Mouse (Mus musculus) kidney, postnatal 36 days (tissue): ENCODE results near the gene Scd2.
"Not testable (repeated sequence)": the region's sequence is repeated elsewhere in the genome, so short reads cannot be mapped to it uniquely, and the experiment has no call there.

ENCODE experiments used
- DNase-seq, 2 experiments: peaks; one replicate each; pipeline ENCODE4 v3.0.0; 2021 to 2022; ENCODE audit warnings: mixed read lengths in 2 of 2

The Scd2 gene

DNA sequence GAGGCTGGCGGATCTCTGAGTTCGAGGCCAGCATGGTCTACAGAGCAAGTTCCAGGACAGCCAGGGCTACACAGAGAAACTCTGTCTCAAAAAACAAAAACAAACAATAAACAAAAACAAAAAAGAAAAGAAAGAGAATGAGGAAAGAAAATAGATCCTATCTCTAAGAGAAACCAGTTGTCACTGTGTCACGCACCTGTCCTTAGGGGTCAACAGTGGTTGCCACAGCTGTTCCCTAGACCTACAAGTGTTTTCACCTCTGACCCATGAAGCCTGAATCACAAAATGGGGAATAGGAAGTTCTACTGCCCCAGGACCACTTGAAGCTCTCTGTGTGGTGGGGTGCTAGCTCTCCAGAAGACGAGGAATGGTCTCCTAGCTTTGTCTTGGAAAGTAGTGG lies 19.0 kb upstream of the Scd2 start:
- DNase-seq, result no peak

DNA sequence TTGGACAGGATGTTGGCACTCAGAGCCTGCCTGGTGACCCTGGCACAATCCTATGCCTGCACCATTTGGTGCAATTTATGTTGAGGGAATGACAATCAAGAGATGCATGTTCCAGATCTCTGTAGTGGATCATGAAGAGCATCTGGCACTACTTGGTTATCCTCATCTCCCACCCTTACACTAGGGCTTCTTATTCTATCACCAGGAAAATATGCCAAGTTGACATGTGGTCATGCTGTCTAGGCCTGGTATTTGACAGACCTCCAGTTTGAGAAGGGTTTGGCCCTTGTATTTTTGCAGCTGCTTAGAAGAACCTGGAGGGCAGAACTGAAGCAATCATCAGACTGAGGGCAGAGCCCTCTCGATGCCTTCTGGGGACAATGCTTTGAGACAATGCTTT lies 18.1 kb upstream of the Scd2 start:
- no peak for DNase-seq

DNA sequence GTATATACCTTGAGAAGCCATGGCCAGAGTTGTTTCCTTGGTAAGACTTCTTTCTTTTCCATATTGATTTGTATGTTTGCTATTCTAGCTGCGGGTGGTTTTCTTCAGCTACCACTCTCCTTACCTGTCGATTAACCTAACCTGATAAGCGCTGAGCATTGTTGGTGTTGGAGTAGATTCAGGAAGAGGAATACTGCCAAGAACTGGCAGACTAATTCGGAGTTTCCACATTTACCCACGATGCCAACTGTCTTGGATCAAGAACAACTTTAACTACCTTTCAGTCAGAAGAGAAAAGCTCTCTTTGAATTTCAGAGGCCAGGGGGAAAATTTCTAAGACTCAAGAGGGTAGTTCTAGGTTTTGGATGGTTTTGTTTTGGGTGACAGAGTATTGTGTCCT lies 16.6 kb upstream of the Scd2 start:
- no peak for DNase-seq

DNA sequence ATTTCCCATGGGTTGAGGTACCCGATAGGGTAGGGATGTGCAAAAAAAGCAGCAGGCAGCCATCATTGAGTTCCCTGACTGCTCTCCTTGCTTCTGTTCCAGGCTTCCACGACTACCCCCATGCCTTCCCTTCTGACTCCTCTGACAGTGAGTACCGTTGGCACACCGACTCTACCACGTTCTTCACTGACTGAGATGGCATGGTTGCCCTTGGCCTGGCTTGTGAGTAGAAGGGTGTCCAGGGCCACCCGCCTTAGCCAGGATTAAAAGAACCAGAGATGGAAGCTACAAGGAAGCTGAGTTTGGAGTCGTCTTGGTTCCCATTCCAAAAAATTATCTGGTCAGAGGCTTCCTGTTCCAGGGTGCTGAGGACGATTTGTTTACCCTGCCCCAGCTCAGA lies 15.5 kb upstream of the Scd2 start:
- DNase-seq, result no peak

DNA sequence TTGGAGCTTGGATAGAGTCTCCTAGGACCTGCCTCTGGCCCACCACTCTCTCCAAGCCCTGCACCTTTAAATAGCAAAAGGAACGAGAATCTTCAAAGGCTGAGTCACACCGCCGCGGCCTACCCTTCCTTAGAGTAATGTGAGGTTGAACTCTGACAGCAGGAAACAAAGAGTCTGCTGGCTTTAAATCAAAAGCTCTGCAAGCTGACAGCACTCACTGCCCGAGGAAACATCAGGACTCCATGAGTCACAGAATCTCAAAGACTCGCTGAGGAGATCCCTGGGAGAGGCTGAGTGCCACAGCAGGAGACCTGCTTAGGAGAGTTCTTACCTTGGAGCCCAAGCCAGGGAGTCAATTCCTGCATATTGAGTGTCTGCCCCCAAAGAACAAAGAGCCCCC lies 12.7 kb upstream of the Scd2 start:
- peak; percentile 58 to 67 for DNase-seq

DNA sequence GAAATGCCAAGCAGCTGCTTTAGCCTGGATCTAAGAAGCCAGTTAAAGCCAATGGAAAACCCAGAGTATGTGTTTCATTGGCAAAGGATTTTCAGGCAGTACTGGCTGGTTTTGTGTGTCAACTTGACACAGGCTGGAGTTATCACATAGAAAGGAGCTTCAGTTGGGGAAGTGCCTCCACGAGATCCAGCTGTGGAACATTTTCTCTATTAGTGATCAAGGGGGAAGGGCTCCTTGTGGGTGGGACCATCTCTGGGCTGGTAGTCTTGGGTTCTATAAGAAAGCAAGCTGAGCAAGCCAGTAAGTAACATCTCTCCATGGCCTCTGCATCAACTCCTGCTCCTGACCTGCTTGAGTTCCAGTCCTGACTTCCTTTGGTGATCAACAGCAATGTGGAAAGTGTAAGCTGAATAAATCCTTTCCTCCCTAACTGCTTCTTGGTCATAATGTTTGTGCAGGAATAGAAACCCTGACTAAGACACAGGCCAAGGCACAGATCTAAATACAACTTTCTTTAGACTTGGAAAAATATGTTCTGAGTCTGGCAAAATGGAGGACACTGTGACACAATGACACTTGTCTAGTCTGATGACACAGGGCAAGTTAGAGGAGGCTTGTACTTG lies 11.5 kb upstream of the Scd2 start:
- not testable (repeated sequence) for DNase-seq

DNA sequence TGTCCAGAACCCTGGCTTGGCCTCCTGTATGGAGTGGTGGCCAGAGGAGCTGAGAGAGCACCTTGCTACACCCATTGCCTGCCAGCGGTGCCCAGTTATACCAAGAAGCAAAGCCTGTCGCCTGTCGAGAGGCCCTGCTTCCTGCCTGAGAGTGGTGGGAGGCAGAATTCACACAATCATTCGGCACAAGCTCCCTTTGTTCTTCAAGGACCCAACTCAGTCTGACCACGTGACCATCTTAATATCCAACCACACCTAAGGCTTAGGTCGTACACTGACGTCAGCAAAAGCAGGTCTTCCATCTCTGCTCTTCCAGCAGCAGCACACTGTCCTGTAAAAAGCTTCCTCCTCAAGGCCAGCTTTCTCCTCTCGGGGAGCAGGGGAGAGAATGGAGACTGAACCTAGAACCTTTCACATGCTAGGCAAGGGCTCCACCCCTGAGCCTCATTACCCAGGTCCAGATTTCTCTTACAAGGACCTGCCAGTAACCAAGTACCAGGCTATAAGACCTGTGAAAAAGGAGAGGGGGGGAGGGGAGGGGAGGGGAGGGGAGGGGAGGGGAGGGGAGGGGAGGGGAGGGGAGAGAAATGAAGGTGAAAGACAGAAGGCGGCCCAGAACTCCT lies 10.8 kb upstream of the Scd2 start:
- no peak for DNase-seq

DNA sequence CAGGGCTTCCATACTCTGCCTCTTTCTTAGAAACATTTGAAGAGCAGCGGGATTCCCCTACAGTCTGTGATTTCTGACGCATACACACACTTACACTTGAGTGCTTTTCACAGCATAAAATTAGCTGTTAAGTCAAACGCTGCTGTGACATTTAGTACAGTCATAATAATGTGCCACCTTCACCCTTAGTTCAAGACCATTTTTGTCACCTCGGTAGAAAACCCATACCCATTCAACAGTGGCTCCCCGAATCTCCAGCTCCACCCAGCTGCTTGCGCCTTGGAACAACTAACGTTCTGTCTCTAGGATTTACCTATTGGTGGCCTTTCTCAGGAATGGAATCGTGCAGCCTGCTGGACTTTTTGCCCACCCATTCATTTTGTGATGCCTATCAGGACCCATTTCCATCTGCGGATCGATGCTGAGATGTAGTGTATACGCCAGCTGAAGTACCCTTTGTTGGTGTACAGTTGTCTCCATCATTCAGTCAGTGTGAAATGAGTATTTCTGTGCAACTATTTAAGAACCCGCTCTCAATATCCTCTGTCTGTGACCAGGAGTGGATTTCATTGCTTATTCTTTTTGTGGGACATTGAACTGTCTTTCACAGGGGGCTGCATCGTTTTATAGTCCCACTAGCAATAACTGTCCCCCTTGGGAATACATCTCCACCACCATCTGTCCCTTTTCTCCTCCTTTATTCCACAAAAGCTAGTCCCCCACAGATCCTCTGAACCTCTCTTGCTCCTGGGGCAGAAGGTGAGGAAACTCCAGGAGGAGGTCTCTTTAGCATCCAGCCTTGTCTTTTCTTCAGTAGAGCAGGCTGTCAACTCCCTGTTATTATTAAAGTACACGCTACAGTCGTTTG lies 10.1 kb upstream of the Scd2 start:
- no peak for DNase-seq

DNA sequence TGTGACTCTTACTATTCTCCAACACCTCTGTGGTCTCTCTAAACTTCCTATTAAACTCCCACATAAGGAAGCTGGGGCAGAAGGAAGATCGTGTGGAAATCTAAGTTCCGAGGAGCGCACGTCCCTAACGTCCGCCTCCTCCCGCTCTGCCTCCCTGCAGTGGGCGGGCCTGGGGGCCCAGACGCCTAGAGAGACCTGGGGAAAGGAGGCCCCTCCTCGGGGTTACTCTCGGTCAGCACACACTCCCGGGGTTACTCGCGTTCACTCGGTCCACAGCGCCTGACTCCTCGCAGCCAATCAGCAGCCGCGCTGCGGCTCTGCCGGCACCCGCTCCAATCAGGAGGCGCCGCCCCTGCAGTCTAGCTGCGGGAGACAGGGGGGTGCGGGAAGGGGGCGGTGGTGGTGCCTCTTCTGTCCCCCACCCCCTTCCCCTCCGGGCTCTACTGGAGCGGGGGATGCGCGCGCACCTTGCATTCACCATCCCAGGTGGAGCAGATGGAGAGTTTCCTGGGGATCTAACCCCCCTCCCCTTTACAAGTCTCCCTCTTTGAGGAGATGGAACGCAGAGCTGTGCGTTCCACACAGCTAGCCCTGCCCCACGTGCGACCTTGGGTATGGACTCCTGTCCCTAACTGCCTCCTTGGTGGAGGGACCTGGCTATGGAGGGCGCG lies 9.3 kb upstream of the Scd2 start:
- peak; percentile 91 for DNase-seq

DNA sequence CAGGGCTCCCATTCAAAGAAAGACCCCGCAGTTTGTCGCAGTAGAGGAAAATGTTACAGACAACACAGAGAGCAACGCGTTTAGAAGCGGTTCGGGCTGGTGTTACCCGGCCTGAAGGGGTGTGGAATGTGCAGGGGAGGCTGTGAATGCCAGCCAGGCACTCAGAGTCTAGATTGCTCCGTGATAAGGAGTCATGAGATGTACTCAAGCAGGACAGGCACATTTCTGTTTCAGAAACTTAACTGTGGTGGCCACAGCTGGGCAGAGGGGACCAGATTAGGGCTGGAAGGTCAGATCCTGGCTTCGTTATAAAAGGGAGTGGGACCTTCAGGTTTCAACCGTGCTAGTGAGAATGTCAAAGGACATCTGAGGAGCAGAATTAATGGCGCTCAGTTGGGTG lies 8.8 kb upstream of the Scd2 start:
- DNase-seq, result peak; percentile 59 to 69

DNA sequence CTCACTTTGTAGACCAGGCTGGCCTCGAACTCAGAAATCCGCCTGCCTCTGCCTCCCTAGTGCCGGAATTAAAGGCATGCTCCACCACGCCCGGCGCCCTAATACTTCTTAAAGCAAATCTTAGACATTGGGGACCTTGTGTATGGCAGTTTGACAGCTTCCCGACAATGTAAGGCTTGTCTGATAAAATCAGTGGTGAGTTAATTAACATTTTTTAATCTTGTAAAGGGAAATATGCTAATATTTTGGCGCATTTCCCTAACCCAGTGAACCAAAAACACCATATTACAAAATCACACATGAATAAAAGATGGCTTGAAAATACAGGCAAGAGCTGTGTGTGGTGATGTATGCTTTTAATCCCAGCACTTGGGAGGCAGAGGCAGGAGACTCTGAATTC lies 7.9 kb upstream of the Scd2 start:
- DNase-seq, result no peak

DNA sequence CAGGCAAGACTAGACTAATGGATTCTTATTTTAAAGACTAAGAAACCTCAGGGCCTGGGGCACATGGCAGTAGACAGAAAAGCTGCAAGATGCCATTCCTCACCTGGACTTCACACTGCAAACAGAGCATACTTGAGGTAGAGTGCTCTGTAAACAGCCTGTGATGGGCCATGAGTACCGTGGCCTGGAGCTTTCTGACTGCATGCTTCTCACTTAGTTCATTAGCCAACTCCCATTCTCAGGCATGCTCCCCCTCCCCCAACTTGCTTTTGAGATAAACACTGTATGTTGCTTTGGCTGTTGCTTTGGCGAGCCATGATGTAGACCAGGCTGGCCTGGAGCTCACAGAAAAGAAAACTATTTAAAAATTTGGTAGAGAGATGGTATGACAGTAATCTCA lies 7.4 kb upstream of the Scd2 start:
- no peak for DNase-seq

DNA sequence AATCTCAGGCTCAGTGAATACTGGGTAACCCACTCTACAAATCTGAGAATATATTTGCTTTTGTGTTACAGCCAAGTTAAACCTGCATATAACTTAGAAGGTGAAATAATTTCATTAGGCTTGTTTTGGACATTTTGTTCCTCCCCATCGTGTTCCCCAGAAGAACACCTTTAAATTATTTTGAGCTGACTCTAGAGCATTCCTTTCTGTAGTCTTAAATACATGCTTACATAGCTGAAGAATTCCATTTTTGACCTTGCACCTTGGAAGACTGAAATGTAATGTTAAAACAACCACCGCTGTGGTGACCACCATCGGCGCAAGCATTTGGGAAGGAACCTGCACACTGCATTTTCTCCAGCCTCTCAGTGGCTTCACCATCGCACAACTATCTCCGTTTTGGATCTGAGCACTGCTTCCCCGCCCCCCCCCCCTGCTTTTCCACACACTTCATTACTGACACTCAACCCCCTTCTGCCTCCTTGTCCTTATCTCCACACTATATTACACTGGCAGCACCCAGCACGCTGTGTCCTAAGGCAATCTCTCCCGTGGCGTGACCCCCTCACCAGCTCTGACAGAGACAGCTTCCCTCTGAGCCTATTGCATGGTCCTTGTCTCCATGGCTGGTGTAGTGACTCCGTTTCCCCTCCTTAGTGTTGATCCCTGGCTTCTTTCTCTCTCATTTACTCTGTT lies 5.9 kb upstream of the Scd2 start:
- no peak for DNase-seq

DNA sequence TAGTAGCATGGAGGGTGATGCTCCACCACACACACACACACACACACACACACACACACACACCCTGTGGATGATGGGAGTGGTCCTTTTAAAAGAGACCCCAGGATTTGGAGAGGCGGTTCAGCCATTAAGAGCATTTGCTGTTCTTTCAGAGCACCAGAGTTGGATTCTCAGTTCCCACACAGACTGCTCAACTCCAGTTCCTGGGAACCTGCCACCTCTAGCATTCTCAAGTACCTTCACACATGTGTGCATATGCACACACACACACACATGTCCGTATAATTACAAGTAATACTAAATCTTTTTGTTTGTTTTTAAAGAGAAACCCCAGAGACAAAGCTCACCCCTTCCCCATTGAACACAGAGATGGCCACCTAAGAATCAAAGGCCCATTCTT lies 1.4 kb upstream of the Scd2 start:
- DNase-seq, result no peak

DNA sequence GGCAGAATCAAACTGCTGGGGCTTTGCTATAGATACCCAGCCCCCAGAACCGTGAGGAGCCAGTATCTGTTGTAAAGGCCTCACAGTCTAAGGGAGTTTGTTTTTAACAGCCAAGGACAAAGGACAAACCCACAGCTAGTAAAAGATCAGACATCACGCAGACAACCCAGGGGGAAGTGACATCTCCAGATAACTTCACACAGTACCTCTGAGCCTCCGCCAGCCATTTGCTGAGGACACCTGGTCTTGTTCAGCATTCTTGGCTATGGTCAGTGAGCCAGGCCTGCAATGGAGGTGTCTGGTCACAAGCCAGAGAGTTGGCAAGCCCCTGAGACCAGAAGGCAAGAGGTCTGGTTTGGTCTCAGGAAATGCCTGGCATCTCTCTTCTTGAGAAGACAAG lies 991 bp upstream of the Scd2 start:
- peak in 1 of 2 experiments; percentile 20 for DNase-seq

DNA sequence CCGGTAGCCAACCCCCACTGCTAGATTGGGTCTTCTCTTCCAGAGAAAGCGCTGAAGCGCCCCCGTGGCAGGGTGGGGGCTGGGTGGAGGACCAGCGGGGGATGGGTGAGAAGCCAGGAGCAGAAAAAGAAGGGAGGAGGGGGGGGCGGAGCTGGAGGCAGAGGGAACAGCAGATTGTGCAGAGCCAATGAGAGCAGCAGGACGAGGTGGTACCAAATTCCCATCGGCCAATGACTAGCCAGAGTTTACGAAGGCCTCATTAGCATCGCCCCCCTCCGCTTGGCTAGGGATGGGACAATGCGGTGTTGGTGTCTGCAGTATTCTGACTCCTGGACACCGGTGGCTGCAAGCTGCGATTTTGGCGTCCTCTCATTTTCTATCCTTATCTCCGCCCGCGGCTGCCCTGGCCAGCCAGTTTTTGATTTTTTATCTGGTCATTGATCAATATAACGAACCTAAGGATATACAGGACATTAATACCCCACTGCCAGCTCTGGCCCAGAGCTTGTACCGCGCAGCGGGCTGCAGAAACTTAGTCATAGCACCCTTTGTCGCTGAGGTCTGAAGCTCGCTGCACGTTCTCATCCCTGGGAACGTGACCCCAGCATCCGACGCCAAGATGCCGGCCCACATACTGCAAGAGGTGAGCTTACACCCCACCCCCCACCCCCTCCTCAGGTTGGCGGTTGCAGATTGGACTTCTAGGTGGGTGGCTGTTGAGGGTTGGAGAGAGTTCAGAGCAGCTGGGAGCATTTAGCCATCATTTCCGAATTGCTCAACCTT lies 486 bp downstream of the Scd2 start:
- DNase-seq, result peak; percentile 86 to 88

DNA sequence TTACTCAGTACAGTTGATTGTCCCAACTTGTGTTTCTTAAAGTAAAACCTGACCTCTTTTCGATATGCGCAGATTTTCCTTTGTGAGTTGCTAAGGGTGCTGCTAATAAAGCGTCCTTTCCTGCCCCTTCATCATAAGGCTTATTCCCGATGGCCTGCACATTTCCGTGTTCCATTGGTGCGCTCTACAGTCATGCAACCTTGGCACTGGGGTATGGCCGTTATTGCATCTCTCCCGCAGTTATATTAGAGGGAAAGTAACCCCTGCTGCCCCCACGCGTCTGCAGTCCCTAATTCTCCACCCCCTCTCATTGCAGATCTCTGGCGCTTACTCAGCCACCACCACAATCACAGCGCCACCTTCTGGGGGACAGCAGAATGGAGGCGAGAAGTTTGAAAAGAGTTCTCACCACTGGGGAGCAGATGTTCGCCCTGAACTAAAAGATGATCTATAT lies 1.1 kb downstream of the Scd2 start:
- DNase-seq, result peak; percentile 80 to 92

DNA sequence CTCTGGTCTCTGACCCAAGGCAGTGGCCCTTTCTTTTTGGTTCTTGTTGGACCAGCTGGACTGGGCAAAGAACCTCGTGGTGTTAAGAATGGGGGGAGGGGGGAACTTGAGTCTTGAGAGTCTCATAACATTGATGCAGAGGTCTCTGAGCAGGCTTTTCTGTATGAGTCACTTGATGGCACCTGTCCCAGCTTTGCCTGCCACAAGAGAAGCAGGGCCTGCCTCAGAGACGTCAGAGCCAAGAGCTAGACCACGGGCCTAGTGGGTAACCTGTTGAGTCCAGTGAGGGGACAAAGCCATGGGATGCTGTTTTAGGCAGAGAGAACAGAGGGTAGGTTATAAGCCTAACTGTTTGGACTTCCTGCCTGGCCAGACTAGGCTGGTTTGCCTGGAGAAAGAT lies 1.8 kb downstream of the Scd2 start:
- peak in 1 of 2 experiments; percentile 19 for DNase-seq

DNA sequence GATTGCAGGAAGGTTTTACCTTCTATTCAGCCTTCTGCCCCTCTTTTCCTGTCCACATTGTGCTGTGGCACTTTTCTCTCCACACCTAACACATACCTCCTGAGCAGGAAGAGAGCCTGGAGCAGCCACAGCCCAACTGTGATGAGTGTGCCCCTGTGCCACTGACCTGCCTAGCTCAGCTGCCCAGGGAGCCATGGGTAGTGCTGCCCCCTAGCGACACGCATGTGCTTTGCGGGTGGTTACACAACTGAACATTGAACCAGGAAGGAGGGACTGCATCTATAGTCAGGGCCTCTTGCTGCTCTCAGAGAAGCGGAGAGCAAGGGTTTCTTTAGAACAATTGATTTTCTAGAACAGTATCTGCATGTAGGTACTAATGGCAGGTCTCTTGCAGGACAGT lies 2.3 kb downstream of the Scd2 start:
- DNase-seq, result peak; percentile 87 to 93

DNA sequence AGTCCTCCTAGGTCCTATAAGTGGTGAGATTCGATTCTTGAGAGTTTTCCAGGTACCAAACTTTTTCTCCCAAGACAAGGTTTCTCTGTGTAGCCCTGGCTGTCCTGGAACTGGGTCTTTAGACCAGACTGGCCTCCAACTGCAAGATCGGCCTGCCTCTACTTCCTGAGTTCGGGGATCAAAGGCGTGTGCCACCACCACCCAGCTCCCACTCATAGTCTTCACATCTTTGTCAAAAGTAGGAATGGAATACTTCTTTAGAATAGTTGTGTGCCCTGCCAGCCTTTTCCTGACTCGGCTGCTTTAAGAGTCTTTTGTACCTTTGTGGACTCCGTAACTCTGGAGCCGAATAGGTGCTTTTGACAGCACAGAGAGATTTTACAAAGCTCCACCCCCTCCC lies 2.7 kb downstream of the Scd2 start:
- DNase-seq, result no peak

DNA sequence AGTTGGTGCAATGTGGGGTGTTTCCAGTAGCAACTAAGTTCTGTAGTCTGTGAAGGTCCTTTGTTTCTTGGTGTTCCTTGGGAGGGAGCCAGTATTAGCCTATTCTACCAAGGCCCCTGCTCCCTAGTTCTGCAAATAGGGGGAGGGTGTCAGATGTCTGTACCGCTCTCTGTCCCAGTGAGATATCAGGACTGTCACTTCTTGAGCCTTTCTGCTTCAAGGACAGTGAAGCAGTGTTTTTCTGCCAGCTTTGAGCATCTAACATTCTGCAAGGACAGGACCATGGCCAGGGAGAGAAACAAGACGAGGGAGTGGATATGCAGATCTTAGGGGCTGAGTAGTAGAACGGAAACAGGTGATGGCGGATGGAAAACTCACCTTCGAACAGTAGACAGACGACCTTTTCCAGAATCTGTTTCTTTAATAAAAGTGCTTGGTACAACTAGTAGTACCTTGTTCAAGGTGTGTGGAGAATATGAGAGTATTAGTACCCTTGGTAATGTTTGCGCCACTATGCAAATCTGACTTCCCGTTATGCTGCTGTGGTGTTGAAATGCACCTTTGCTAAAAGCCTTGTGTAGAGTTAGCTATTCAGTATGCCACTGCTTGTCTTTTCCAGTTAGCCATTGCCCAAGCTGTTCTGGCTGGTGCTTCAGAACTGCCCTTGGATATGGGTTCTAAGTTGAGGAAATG lies 3.7 kb downstream of the Scd2 start:
- no peak for DNase-seq
